Mouse (Mus musculus) c-Kit-positive CD71-positive TER-119-positive erythroid progenitor cells, embryonic 14.5 days (primary cell): ENCODE measurements around the gene Zfp740.
"Not testable (repeated sequence)": the region's sequence is repeated elsewhere in the genome, so short reads cannot be mapped to it uniquely, and the experiment has no call there.

Experiments
- DNase-seq: peaks from one replicate; pipeline ENCODE4 v3.0.0-alpha.2; 2013; ENCODE audit warnings: low spot score

The Zfp740 gene

GRCm38 (mm10) chr15:102202971-102203834 lies at the start of gene Zfp740:
TSS of gene Zfp740 (plus strand) at chr15:102203249.
- peak; percentile 87 for DNase-seq

DNA sequence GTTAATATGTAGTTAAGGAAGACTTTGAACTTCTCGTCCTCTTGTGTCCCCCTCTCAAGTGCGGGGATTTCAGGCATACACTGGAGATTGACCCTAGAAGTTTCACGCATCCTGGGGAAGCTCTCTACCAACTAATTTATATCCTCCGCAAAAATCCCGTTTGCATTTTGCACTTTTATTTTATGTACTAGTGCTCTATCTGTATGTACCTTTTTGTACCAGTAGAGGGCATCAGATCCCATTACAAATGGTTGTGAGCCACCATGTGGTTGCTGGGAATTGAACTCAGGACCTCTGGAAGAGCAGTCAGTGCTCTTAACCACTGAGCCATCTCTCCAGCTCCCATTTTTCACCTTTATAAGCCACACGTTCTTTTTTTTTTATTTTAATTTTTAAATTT lies 48.0 kb upstream of the Zfp740 start:
- DNase-seq, result not testable (repeated sequence)

DNA sequence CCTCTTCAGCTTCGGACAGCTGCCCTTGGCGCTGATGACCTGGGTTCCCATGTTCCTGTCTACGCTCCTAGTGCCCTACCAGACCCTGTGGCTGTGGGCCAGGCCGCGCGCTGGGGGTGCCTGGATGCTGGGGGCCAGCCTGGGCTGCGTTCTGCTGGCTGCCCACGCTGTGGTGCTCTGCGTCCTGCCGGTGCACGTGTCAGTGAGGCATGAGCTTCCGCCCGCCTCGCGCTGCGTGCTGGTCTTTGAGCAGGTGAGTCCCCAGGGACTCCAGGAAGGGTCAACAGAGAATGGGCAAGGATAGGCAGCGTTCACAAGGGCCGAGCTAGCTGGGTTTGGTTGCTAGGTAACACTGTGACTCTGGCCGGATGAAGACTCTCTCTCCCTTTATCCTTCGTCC lies 46.2 kb upstream of the Zfp740 start:
- no peak for DNase-seq

DNA sequence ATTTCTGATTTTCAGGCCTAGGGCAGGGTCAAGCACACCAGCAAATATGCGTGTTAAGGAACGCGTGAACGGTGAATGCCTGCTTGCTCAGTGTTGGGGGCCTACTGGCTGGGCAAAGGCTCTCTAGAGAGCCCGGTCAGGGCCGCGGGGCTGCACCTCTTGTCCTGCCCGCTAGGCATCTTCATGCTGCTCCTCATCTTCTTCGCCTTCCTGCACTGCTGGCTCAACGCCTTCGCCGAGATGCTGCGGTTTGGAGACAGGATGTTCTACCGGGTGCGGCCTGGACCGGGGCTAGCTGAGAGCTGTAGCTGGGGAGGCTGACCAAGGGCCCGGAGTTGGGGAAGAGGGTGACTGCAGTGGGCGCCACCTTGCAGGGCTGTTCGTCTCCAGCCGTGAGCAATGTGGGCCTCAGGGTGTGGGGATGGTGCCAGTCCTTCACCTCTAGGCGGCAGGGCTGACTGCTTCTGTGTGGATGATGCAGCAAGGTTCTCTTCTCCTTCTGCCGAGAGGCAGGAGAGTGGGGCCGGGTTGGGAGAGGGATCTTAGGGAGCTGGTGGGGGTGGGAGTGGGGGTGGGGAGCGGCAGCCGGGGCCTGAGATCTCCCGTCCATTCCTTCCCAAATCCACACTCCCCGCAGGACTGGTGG lies 42.5 kb upstream of the Zfp740 start:
- no peak for DNase-seq

DNA sequence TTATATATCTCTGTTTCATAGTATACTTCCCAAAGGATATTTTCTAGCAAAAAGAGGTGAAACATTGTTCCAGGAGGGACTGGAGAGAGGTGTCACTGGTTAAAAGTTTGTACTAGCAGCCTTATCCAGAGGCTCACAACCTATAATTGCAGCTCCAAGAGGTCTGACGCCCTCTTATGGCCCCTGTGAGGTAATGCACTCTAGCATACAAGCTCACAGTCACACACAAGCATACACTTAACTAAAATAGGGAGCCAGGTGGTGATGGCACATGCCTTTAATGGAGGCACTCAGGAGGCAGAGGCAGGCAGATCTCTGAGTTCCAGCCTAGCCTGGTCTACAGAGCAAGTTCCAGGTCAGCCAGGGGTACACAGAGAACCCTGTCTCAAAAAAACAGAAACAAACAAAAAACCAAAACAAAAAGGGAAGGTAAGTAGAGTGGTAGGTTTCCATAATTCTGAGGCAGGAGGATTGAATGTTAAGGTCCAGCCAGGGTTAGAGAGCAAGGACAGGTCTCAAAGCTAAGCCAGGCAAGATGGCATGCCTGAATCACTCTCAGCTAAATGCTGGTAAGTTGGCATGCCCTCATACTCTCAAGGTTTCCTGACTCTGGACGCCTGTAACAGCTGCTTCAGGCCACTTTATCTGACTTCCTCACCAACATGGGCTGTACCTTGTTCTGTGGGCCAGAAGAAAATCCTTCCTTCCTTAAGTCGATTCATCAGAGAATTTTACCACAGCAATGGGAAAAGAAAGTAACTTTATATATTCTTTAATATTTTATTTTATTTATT lies 39.0 kb upstream of the Zfp740 start:
- DNase-seq, result no peak

- DNase-seq, result no peak
These were observed 37.5 kb upstream of the Zfp740 start for GRCm38 (mm10) chr15:102165468-102166100.

DNA sequence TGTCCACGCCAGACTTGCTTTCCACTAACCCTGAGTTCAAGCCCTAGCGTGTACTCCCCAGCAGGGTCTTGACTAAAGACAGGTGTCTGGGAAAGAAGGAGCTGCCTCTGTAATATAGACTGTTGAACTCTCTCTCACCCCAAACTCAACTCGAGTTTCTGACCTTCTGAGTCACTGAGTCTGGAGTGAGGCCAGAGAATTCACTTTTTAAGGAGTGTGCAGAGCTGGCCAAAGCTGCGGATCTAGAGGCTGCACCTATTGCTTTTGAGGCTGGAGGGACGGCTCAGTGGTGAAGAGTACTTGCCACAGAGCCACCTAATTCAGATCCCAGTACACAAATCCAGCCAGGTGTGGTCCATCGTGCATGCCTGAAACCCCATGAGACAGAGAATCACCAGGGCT lies 35.4 kb upstream of the Zfp740 start:
- no peak for DNase-seq

DNA sequence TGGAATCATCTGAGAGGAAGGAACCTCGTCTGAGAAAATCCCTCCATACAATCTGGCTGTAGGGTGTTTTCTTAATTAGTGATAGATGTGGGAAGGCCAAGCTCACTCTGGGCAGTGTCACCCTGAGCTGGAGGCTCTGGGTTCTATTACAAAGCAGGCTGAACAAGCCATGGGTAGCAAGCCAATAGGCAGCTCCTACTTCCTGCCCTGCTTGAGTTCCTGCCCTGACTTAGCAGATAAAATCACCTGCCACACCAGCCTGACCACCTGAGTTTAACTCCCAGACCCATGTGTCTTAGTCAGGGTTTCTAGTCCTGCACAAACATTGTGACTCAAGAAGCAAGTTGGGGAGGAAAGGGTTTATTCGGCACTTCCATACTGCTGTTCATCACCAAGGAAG lies 34.0 kb upstream of the Zfp740 start:
- no peak for DNase-seq

GRCm38 (mm10) chr15:102173581-102173980 lies 29.5 kb upstream of the Zfp740 start:
- DNase-seq, result no peak

DNA sequence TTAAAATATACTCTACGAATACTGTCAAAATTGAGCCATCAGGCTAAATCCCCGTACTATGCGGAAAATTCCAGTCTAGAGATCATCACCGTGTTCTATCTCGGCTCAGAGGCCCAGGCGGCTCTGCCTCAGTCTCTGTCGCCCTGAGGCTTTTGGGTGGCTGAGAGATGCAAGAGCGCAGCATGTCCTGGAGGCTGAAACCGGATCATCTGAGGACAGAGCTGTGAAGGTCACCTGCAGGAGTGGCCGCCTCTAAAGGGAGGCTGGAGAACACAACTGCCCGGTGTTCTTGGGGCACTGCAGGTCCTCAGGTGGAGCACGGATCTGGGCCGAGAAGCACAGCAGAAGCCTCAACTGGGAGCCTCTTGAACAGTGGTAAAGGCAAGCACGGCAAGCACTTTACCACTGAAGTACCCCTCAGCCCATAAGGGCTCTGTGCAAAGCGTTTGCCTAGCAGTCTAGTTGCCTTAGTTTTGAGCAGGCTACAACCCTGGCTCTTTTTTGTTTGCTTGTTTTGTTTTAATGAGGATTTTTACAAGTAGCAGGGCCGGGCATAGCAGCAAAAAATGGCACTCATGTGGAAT lies 27.2 kb upstream of the Zfp740 start:
- no peak for DNase-seq

- peak; percentile 29 for DNase-seq
These were observed 26.3 kb upstream of the Zfp740 start for GRCm38 (mm10) chr15:102176571-102177316.

GRCm38 (mm10) chr15:102177417-102177816 lies 25.6 kb upstream of the Zfp740 start:
- DNase-seq, result no peak

DNA sequence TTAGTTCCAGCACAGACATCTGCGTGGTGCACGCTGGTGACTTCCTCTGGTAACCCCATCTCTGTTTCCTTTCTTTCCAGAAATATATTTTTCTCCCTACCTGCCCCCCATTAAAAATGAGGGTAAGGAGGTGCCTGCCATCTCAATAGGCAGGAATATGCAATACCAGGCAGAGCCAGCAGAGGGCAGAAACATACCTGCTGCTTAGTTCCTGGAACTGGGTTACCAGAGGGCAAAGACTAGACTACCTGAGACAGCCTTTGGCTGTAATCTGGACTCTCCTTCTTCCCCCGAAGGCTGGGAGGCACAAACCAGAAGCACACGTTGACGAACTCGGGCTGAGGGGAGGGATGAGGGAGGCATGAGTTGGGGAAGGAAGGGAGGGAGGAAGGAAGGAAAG lies 24.8 kb upstream of the Zfp740 start:
- peak; percentile 75 for DNase-seq

- DNase-seq, result no peak
These were observed 23.9 kb upstream of the Zfp740 start for GRCm38 (mm10) chr15:102179106-102179505.

DNA sequence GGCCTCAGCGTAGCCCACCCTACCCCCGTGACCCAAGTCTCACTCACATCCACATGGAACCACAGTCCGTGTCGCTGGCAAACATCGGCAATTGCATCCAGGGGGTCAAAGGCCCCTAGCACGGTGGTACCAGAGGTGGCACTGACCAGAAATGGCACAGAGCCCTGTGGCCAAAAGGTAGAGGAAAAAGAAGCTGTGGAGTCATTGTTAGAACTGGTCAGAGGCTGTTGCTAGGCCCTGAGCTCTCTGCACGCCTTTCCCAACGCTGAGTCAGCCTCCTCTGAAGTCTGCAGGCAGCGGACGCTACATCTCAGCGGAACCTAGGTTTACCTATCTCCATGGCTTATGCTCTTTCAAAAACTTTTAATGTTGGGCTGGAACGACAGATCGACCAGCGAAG lies 23.1 kb upstream of the Zfp740 start:
- DNase-seq, result no peak

- DNase-seq, result no peak
These were observed 20.0 kb upstream of the Zfp740 start for GRCm38 (mm10) chr15:102183076-102183475.

- DNase-seq, result no peak
These were observed 16.8 kb upstream of the Zfp740 start for GRCm38 (mm10) chr15:102186239-102186638.

GRCm38 (mm10) chr15:102188096-102188495 lies 15.0 kb upstream of the Zfp740 start:
- no peak for DNase-seq

GRCm38 (mm10) chr15:102188883-102189282 lies 14.2 kb upstream of the Zfp740 start:
- DNase-seq, result no peak

GRCm38 (mm10) chr15:102191699-102192098 lies 11.3 kb upstream of the Zfp740 start:
- DNase-seq, result no peak

DNA sequence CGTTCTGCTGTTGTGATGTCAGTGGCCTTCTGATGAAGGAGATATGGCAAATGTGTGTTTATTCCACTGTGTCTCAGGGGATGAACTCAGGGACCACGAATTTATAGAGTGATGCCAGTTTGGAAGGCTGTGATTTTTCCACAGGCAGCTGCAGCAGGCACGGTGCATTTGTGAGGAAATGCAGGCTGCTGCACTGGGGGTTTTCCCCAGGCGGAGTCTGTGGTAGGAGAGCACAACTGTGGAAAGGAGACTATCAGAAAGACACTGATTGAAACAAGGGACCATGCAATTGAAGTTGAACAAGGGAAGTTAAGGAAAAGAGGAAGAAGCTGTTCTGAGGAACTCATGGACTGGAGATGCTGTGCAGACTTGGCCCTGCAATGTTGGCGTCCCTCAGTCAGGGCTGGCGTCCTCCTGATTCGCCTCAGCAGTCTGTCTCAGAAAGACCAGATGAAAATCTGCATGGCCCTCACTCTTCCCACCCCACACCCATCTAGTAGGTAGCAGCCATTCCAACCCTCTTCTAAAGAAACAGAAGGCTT lies 10.7 kb upstream of the Zfp740 start:
- DNase-seq, result no peak
